Mouse (Mus musculus) fibroblast of lung, adult 2 months (primary cell): Measurements from ENCODE around the gene Gm21760.
"Not testable (repeated sequence)": the region's sequence is repeated elsewhere in the genome, so short reads cannot be mapped to it uniquely, and the experiment has no call there.

Experiments
- DNase-seq: peaks from one replicate; pipeline ENCODE4 v3.0.0-alpha.2; 2011; ENCODE audit warnings: low read depth

The Gm21760 gene

GRCm38 (mm10) chrY:80133479-80133878, at the start of gene Gm21760:
Gm21760 (plus strand) TSS chrY:80133779.
- DNase-seq: not testable (repeated sequence)
